Mouse (Mus musculus) forelimb bud, embryonic 11.5 days (tissue): ENCODE data around the gene Gm17606.

Experiments used
- DNase-seq: peaks from one replicate; pipeline ENCODE4 v3.0.0-alpha.2; 2012; ENCODE audit warnings: low read depth, low spot score

Gm17606 gene

GRCm38 (mm10) chr14:54624976-54625375, 15.8 kb upstream of the Gm17606 start:
- no peak for DNase-seq

GRCm38 (mm10) chr14:54628103-54628502, 12.6 kb upstream of the Gm17606 start:
- DNase-seq = no peak

GRCm38 (mm10) chr14:54629797-54630196, 11.0 kb upstream of the Gm17606 start:
- DNase-seq = no peak

- no peak for DNase-seq
These were observed 10.0 kb upstream of the Gm17606 start for GRCm38 (mm10) chr14:54630583-54631239.

- no peak for DNase-seq
These were observed 9.5 kb upstream of the Gm17606 start for GRCm38 (mm10) chr14:54631240-54631599.

GRCm38 (mm10) chr14:54632252-54632651, 8.5 kb upstream of the Gm17606 start:
- no peak for DNase-seq

- DNase-seq = no peak
These were observed 6.6 kb upstream of the Gm17606 start for GRCm38 (mm10) chr14:54634182-54634581.

- no peak for DNase-seq
These were observed 3.8 kb upstream of the Gm17606 start for GRCm38 (mm10) chr14:54636954-54637353.

- no peak for DNase-seq
These were observed 2.5 kb upstream of the Gm17606 start for GRCm38 (mm10) chr14:54638210-54638609.

GRCm38 (mm10) chr14:54640121-54640520, 631 bp upstream of the Gm17606 start:
- DNase-seq = no peak

GRCm38 (mm10) chr14:54641305-54641969, 685 bp downstream of the Gm17606 start, which contains the start of gene Cdh24:
Gene Cdh24 (minus strand): TSS chr14:54641364.
- peak; percentile 91 for DNase-seq

- no peak for DNase-seq
These were observed 1.6 kb downstream of the Gm17606 start for GRCm38 (mm10) chr14:54642224-54642944.

GRCm38 (mm10) chr14:54643011-54643410, 2.3 kb downstream of the Gm17606 start:
- DNase-seq = no peak

- no peak for DNase-seq
These were observed 3.5 kb downstream of the Gm17606 start for GRCm38 (mm10) chr14:54644294-54644693.

- no peak for DNase-seq
These were observed 5.7 kb downstream of the Gm17606 start for GRCm38 (mm10) chr14:54646455-54646854.

- DNase-seq = no peak
These were observed 6.3 kb downstream of the Gm17606 start for GRCm38 (mm10) chr14:54646898-54647636.

- no peak for DNase-seq
These were observed 7.1 kb downstream of the Gm17606 start for GRCm38 (mm10) chr14:54647900-54648299.

- DNase-seq = peak; percentile 95
These were observed 10.1 kb downstream of the Gm17606 start for GRCm38 (mm10) chr14:54650621-54651454.

- DNase-seq = no peak
These were observed 10.8 kb downstream of the Gm17606 start for GRCm38 (mm10) chr14:54651556-54651955.

GRCm38 (mm10) chr14:54652787-54653186, 12.0 kb downstream of the Gm17606 start:
- DNase-seq = no peak

- DNase-seq = peak; percentile 87
These were observed 12.7 kb downstream of the Gm17606 start for GRCm38 (mm10) chr14:54653496-54653895.
